Mouse (Mus musculus): ENCODE results near the gene 6430548M08Rik.

The 6430548M08Rik gene

DNA sequence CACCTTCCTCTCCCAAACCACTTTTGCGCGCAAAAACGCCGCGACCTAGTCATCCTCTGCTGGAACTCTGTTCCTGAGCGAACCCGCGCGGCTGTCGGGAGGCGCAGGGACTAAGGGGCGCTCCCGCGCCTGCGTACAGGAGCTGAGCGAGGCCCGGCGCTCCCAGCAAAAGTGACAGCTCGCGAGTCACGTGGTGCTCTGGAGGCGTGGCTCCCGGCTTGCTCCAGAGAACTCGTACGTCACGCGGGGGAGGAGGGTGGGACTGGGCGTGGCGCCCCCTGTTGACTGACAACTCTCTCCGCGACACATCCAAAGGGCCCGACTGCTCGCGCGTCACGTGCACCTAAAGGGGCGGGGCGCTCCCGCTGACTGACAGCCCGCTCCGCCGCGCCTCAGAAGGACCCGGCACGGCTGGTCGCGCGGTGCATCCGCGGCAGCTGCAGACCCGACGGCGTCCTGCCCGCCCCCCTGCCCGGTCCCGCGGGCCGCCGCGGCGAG is at the start of gene 6430548M08Rik:
TSS of gene 6430548M08Rik (plus strand) at position 395 of the 498 bp plus-strand sequence.
- DNase-seq (ENCODE audit: low spot score) = peak; percentile 100

DNA sequence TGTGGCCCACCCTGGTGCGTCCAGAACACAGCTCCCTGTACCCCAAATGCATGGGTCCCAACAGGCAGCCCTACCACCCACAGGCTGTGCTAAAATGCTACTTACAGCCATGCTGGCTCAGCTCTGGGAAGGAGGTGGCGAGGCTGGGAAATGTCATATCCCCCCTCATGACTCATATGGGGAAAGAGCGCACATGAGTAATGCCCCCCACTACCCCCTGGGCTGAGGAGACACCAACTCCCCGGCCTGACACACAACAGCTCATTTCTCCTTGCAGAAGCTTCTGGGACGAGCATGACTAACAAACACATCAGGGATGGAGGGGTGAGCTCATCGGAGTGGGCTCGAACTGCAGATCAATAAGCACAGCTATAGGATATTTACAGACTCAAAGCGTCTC is 48.3 kb upstream of the 6430548M08Rik start:
- no peak for DNase-seq (ENCODE audit: low spot score)

DNA sequence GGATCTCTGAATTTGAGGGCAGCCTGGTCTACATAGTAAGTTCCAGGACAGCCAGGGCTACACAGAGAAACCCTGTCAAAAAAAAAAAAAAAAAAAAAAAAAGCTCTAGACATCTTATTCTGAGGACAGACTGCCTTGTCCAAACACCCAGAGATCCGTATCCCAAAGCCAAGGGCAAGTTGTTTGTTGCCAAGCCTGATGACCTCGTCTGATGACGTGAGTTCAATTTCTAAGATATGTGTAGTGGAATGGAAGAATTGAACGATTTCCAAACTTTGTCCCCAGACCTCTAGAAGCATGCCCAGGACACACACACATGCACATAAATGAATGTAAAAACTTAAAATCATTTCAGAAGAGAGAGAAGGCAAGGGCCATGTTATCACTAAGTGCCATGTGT is 47.7 kb upstream of the 6430548M08Rik start:
- no peak for DNase-seq (ENCODE audit: low spot score)

- DNase-seq (ENCODE audit: low spot score) = peak; percentile 27
Observed at GRCm38 (mm10) chr8:120067936-120068668, 45.9 kb upstream of the 6430548M08Rik start.

DNA sequence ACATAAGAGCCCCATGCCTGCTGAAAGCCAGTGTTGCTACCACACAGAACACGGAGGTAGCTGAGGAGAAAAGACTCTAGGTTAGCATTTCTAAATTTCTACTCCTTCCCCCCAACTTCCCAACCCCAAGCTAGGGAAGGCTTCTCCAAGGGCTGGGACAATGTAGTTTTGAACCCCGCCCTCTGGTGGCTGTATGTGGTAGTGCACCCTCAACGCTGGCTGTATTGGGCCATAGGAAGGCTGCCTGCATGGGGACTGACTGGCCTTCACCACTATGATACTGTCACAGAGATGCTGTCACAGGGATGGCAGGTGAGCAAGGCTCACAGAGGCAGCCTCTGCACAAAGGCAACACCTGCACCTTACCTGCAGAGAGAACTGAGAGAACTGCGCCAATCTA is 42.3 kb upstream of the 6430548M08Rik start:
- peak; percentile 91 for DNase-seq (ENCODE audit: low spot score)

DNA sequence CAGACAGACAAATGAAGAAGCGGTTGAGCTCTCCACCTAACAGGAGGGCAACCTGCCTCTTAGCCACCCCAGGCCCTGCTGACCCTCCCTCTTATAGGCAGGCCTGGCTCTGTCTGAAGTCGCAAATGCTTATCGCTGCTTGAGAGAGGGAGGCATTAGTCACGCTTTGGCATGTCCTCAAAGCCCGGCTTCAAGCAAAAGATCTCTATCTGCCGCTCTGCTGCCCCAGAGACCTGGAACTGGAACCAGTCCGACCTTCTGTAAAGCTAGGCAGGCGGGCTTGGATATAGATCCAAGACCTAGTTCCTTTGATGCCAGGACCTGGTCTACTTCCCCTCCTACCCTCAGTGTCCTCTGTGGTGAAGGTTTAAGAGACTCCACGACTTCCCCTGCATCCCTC is 41.7 kb upstream of the 6430548M08Rik start:
- DNase-seq (ENCODE audit: low spot score) = no peak

GRCm38 (mm10) chr8:120072827-120073226 is 41.1 kb upstream of the 6430548M08Rik start:
- DNase-seq (ENCODE audit: low spot score) = no peak

- no peak for DNase-seq (ENCODE audit: low spot score)
Observed at GRCm38 (mm10) chr8:120074516-120074915, 39.4 kb upstream of the 6430548M08Rik start.

DNA sequence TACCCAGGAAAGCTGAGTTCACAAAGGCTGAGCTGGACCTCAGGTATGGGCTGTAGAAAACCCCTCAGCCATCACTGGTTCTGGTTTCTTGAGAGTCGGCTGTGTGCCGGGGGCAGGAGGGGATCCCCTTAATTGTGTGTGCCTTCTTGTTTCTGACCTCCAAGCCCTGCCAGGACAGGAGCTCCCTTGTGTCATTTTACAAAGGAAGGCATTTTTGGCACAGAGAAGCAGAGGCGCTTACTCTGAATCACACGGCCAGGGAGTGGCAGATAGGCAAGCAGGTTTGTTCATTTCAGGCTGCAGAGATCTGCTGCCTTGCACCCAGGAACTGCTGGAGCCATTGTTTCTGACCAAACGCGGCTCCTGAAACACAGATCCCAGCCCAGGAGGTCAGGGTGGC is 38.6 kb upstream of the 6430548M08Rik start:
- DNase-seq (ENCODE audit: low spot score) = no peak

- DNase-seq (ENCODE audit: low spot score) = peak; percentile 81
Observed at GRCm38 (mm10) chr8:120078080-120078479, 35.9 kb upstream of the 6430548M08Rik start.

- DNase-seq (ENCODE audit: low spot score) = no peak
Observed at GRCm38 (mm10) chr8:120079361-120079760, 34.6 kb upstream of the 6430548M08Rik start.

GRCm38 (mm10) chr8:120083261-120083660 is 30.7 kb upstream of the 6430548M08Rik start:
- DNase-seq (ENCODE audit: low spot score) = no peak

DNA sequence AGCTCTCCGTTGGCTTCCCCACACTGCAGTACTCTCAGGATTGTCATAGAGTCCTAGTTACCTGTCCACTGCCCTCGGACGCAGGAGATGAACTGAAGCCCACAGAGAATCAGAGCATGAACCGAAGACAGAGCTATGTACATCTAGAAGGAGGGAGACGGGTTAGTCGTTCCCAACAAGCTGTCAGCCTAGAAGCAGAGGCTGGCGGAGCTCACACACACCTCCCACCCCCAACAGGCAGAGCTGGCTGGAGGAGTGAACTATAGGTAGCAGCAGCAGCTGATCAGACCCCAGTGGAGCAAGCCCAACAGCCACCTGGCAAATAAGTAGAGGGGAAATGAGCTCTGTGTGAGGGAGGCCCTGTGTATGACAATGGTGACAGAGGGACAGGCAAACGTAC is 29.2 kb upstream of the 6430548M08Rik start:
- DNase-seq (ENCODE audit: low spot score) = no peak

DNA sequence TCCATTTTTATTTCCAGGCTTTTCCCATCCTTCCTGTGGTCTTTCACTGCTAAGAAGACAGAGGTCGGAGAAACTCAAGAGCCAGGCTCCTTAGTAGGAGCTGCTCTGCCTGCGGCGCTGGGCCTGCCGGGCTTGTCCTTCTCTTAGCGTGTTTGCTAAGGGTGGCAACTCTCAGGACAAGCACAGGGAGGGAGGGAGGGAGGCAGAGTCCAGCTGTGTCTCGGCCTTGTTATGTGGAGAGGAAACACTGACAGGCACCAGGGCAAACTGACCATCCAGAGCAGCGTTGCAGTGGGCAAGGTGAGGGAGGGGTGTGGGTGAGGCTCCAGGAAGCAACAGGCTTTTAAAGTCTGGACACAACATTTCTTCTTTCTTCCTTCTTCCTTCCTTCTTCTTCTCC is 24.4 kb upstream of the 6430548M08Rik start:
- DNase-seq (ENCODE audit: low spot score) = no peak

GRCm38 (mm10) chr8:120091032-120091431 is 22.9 kb upstream of the 6430548M08Rik start:
- no peak for DNase-seq (ENCODE audit: low spot score)

DNA sequence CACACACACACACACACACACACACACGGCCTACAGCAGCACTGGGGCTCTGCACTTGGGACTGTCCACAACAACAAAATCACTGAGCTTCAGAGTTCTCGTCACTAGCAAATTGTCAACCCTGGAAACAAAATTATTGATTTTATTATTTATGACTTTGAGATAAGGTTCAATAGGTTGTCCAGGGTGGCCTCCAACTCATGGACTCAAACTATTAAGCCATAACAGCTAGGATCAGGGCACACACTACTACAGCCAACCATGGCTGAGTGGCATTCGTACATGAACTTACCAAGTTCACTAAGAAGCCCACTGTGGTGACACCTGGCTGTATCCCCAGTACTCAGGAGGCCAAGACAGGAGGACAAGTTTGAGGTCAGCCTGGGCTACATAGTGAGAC is 20.8 kb upstream of the 6430548M08Rik start:
- no peak for DNase-seq (ENCODE audit: low spot score)

DNA sequence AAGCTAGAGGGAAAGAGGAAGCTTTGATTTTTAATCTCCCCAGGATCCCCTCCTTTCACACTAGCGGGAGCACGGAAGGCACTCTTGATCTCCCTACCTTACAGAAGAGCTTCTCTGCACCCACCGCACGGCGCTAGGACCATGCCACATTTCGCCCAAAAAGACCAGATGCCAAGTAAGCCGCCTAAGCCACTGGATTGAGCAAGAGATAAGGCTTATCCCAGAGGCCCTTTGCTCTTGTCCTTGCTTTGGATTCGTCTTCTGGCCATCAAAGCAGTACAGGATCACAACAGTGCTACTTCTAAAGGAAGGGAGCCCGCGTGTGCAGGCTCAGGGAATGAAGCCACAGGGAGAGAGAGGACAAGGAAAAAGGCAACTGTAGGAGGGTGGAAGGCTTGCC is 19.2 kb upstream of the 6430548M08Rik start:
- DNase-seq (ENCODE audit: low spot score) = no peak

DNA sequence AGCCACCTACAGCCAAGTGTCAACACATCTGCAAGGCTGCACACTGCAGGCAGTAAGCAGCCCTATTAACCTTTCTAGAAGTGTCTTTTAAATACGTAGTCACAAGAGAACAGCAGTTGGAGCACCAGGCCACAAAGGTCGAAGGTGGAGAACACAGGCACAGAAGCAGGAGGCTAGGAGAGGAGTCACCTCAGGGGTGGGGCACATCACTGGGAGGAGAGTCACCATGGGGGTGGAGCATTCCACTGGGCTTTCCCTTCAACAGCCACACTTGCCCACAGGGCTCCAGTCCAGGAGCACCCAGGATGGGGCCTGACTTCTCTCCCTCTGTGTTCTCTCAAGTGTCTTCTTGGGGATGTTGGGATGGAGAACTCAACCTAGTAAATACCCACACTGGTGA is 17.5 kb upstream of the 6430548M08Rik start:
- no peak for DNase-seq (ENCODE audit: low spot score)

- DNase-seq (ENCODE audit: low spot score) = no peak
Observed at GRCm38 (mm10) chr8:120100388-120101067, 13.4 kb upstream of the 6430548M08Rik start.

DNA sequence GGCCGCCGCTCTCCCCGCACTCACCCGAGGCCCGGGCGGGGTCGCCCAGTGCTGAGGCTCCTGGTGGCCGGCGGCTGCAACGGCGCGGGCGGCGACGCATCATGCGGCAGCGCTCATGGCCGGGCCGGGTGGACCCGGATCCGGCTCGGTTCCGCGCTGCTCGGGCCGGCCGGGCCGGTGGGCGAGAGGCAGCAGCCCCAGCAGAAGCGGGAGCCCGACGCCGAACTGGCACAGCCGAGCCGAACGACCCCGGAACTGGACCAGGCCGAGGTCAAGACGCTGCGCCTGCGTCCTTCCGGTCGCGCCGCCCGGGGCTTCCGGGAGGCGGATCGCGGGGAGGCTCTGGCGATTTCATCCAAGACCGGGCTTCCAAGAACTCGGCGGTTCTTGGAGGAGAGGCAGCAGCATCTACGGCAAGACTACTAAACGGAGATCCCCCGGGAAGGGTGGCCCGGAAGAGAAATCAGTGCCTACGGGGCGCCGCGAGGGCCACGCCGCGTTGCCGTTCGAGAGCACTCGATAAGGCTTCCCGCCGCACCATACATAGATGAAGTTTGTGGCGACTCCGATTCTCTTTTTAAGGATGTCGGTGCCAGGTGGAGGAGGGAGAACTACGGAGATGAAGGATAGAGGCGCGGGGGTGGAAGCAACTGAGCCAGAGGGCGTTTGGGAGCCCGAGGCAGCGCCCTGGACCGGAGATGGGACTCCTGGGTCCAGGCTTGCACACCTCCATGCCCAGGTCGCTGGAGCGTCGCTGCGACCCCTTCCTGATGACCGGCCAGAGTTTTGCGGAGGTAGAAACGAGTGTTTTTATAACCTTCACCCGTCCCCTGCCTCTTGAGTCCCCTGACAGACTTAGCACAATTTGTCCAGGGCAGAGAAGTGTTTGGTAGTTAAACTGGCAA is 12.6 kb upstream of the 6430548M08Rik start, which contains the start of gene Zdhhc7:
TSS of gene Zdhhc7 (minus strand) at position 415 of the 905 bp plus-strand sequence.
- peak; percentile 81 for DNase-seq (ENCODE audit: low spot score)

- DNase-seq (ENCODE audit: low spot score) = no peak
Observed at GRCm38 (mm10) chr8:120103916-120104315, 10.0 kb upstream of the 6430548M08Rik start.

DNA sequence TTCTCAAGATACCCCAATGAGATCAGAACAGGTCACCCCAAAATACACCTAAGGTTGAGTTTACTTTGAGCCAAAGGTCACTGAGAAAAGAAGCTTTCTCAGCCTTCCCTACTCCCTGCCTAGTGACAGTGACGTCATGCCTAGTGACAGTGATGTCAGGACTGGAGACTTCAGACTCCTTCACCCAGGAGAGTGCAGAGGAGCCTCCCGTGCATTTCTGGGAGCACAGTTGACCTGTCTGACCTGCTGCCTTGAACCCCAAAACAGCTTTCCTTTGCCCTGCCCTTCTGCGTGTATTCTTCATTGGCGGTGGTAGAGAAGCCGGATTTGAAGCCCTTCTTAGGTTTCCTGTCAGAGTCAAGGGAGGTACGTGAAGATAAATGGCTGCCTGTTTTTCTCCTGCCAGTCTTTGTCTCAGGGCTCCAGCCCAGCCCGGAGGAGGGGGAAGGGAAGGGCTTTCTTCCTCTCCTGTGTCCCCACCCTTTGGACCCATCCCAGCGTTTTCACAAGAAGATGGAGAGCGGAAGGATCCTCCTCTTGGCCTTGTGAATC is 9.2 kb upstream of the 6430548M08Rik start:
- DNase-seq (ENCODE audit: low spot score) = no peak

Measured in embryo, embryonic 10.5 days (tissue).